Mouse (Mus musculus): ENCODE measurements around the gene Zfp599.

The Zfp599 gene

GRCm38 (mm10) chr9:22217858-22218493 lies 41.7 kb downstream of the Zfp599 start:
- DNase-seq = peak; percentile 27

- no peak for DNase-seq
Measured at GRCm38 (mm10) chr9:22216705-22217104, 43.0 kb downstream of the Zfp599 start.

GRCm38 (mm10) chr9:22214549-22214948 lies 45.1 kb downstream of the Zfp599 start:
- no peak for DNase-seq

- peak; percentile 20 for DNase-seq
Measured at GRCm38 (mm10) chr9:22213785-22214194, 45.9 kb downstream of the Zfp599 start.
